Mouse (Mus musculus) adrenal gland, postnatal 4 days (tissue): ENCODE measurements around the gene Fahd1. TPM values are rescaled to one million over a fixed set of nuclear protein-coding genes. Genes with fewer than 3 reads are reported as not detected.
A peak's percentile ranks its signal among the peaks of the same experiment; 100 is the strongest.

Experiments
- DNase-seq, 2 experiments: peaks; one replicate each; pipeline ENCODE4 v3.0.0; 2021 to 2022; ENCODE audit warnings: low spot score in 2 of 2, mixed read lengths in 2 of 2
- total RNA-seq, 2 experiments: library from RNA; stranded (reverse); gene quantifications; 2 replicates each; pipeline ENCODE4 v1.2.3; 2021

Gene Fahd1
- total RNA-seq, 2 experiments from 2014 or later, result 28.9 to 30.5 TPM

GRCm38 (mm10) chr17:24886134-24886931, 36.2 kb upstream of the Fahd1 start, which contains the start of the genes Nubp2 and Spsb3:
Gene Nubp2 (minus strand): TSS chr17:24886349.
Gene Spsb3 (plus strand): TSS chr17:24886643.
- DNase-seq, result peak; percentile 92 to 93

GRCm38 (mm10) chr17:24885356-24886133, 35.4 kb upstream of the Fahd1 start:
- no peak for DNase-seq

GRCm38 (mm10) chr17:24884391-24884790, 34.2 kb upstream of the Fahd1 start:
- no peak for DNase-seq

- no peak for DNase-seq
Observed at GRCm38 (mm10) chr17:24881738-24882440, 31.7 kb upstream of the Fahd1 start.

GRCm38 (mm10) chr17:24878531-24878930, 28.4 kb upstream of the Fahd1 start:
- DNase-seq, result no peak

- DNase-seq, result no peak
Observed at GRCm38 (mm10) chr17:24878117-24878397, 27.9 kb upstream of the Fahd1 start.

GRCm38 (mm10) chr17:24877336-24878116, 27.4 kb upstream of the Fahd1 start:
- DNase-seq, result no peak

GRCm38 (mm10) chr17:24874989-24875388, 24.8 kb upstream of the Fahd1 start:
- no peak for DNase-seq

GRCm38 (mm10) chr17:24874405-24874745, 24.2 kb upstream of the Fahd1 start:
- DNase-seq, result no peak

- no peak for DNase-seq
Observed at GRCm38 (mm10) chr17:24873695-24874404, 23.7 kb upstream of the Fahd1 start.

- no peak for DNase-seq
Observed at GRCm38 (mm10) chr17:24867914-24868313, 17.8 kb upstream of the Fahd1 start.

GRCm38 (mm10) chr17:24865776-24866175, 15.6 kb upstream of the Fahd1 start, which contains the start of gene Igfals:
Gene Igfals (plus strand): TSS chr17:24865997.
- no peak for DNase-seq

- no peak for DNase-seq
Observed at GRCm38 (mm10) chr17:24861785-24862184, 11.6 kb upstream of the Fahd1 start.

GRCm38 (mm10) chr17:24860076-24860475, 9.9 kb upstream of the Fahd1 start:
- DNase-seq, result no peak

GRCm38 (mm10) chr17:24858967-24859366, 8.8 kb upstream of the Fahd1 start:
- DNase-seq, result no peak

GRCm38 (mm10) chr17:24857831-24858470, 7.8 kb upstream of the Fahd1 start:
- DNase-seq, result no peak

GRCm38 (mm10) chr17:24856589-24856988, 6.4 kb upstream of the Fahd1 start:
- no peak for DNase-seq

GRCm38 (mm10) chr17:24855838-24856464, 5.8 kb upstream of the Fahd1 start:
- no peak for DNase-seq

- DNase-seq, result no peak
Observed at GRCm38 (mm10) chr17:24851381-24852125, 1.4 kb upstream of the Fahd1 start.
